Mouse (Mus musculus): ENCODE measurements around the gene Rrp15. TPM values are rescaled to one million over a fixed set of nuclear protein-coding genes. Genes with fewer than 3 reads are reported as not detected.

Gene Rrp15
- polyA plus RNA-seq, 1 experiment from 2014 or later = 56.4 TPM

DNA sequence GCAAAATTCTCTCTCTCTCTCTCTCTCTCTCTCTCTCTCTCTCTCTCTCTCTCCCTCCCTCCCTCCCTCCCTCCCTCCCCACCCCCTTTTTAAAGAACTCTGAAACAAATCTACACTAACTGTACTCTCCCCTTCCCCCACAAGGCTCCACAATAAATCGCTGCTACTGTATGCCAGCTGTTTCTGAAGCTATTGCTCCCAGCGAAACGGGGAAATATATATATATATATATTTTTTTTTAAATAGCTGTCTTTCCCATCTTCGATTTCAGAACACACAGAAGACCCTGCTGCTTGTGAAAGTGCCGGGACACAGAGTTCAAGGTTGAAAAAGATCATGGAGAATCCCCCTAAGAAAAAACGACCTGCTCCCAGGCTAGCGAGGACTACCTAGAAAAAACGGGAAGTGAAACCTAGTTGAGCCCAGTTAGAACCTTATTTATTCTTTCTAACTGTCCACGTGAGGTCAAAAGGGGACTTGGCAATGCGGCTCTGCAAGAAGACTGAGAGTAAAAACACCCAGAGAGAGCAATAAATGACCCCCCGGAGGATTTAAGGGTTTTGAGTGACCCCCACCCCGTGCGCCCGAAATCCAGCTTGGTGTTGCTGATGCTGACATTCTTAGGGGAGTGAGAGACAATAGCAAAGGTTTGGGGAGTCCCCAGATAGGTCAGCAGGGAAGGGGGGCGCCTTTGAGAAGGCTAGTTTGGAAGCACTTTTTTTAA, 45.7 kb downstream of the Rrp15 start:
- Histone ChIP-seq H3K36me3 (ENCODE audit: control insufficient read depth, insufficient read depth, low read length) (0 out of 2 replicates have a peak, but pooled peaks cover 5% of the 10 kb centered on the region), H3K27ac (ENCODE audit: low read length) (peak overlapping the region; percentile 97), H3K4me2 (ENCODE audit: low read depth, low read length) (peak overlapping the region; percentile 84), H3K9ac (ENCODE audit: low read length) (peak overlapping the region; percentile 94), H3K4me1 (replicated peaks; ENCODE audit: control insufficient read depth, insufficient read depth, low read length) (peaks cover 19% of the 10 kb centered on the region), H3K27me3 (ENCODE audit: control insufficient read depth, insufficient read depth, low read depth, low read length) (no peaks in the 10 kb centered on the region), H3K9me3 (ENCODE audit: control insufficient read depth, low read length) (no peaks in the 10 kb centered on the region), H3K4me3 (ENCODE audit: low read length) (peak overlapping the region; percentile 80)
- ATAC-seq (ENCODE audit: low read depth) = no peak
- 0% methylated on average over 15 of the region's 15 CpGs for WGBS

DNA sequence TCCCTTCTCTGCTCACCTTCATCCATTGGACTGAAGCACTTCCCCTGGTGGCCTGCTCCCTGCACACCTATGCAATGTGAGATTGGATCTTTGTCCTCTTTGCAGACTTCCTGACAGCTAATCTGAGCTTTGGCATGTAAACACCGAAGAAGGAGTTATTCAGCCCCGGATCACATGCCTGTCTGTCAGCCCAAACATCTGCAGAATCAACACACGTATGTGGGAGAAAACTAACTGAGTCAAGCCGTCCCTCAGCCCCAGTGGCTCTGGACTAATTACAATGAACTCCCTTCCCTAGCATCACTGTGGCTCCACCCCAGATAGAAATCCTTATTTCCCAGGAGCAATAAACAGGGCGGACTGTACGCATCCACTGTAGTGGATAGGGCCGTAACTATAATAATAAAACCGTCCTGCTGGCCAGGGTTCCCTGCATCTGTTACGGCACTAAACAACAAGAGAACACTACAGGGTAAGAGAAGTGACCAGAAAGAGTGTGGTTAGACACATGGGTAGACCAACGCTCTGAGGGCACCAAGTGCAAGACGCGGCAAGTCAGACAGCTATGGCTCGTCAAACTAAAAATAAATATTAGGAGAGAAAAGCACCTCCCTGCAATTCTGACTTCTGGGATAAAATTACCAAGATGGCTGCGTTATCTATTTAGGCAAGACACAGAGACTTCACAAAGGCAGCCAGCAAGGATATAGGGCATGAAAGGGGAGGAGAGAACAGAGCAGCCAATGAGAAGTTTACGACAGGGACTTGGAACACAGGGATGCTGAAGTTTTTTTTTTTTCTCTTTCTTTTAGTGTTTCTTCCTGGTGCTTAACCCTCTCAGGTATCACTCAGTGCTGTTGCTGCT, 46.5 kb downstream of the Rrp15 start:
- peak; percentile 49 for ATAC-seq (ENCODE audit: low read depth)
- no peaks in the 10 kb centered on the region for H3K27me3 ChIP-seq (ENCODE audit: control insufficient read depth, insufficient read depth, low read depth, low read length)
- peak overlapping the region; percentile 84 for H3K4me2 ChIP-seq (ENCODE audit: low read depth, low read length)
- peak overlapping the region; percentile 94 for H3K9ac ChIP-seq (ENCODE audit: low read length)
- H3K4me1 ChIP-seq (replicated peaks; ENCODE audit: control insufficient read depth, insufficient read depth, low read length) = peaks cover 19% of the 10 kb centered on the region
- no peaks in the 10 kb centered on the region for H3K9me3 ChIP-seq (ENCODE audit: control insufficient read depth, low read length)
- 0 out of 2 replicates have a peak, but pooled peaks cover 5% of the 10 kb centered on the region for H3K36me3 ChIP-seq (ENCODE audit: control insufficient read depth, insufficient read depth, low read length)
- peak overlapping the region; percentile 97 for H3K27ac ChIP-seq (ENCODE audit: low read length)
- 4% methylated on average over 15 of the region's 15 CpGs for WGBS
- H3K4me3 ChIP-seq (ENCODE audit: low read length) = peak overlapping the region; percentile 80

DNA sequence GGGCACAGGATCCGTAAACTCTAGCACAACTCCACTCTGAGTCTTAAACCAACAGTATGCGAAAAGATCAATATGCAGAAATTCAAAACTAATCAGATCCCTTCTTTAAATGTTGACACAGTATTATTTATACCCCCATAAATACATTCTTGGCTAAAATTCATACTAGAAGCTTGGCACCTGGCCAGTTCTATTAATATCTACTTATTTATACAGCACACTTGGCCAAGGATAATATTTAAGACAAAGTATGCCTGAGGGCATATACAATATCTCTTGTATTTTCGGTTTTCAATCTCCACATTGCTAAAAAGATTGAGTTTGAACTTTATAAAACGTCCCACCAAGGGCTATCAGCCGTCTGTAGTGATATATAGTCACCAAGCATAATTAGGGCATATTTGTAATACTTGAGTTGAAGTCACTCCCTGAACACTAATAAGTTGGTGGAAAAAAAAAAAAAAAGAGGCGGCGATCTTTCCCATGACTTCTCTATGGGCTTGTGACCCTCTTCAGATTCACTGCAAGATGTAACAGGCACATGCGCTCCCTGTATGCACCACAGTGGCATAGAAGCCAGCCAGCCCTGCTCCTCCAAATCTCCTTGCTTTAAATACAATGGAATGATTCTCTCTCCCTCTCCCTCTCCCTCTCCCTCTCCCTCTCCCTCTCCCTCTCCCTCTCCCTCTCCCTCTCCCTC, 47.8 kb downstream of the Rrp15 start:
- Histone ChIP-seq H3K9me3 (ENCODE audit: control insufficient read depth, low read length) (no peaks in the 10 kb centered on the region), H3K4me1 (replicated peaks; ENCODE audit: control insufficient read depth, insufficient read depth, low read length) (peaks cover 19% of the 10 kb centered on the region), H3K4me3 (ENCODE audit: low read length) (peak overlapping the region; percentile 80), H3K36me3 (ENCODE audit: control insufficient read depth, insufficient read depth, low read length) (peaks cover 2% of the 10 kb centered on the region; the same call in 1 of the 2 replicates), H3K27ac (ENCODE audit: low read length) (peak overlapping the region; percentile 48; the same call in 1 of the 2 replicates), H3K27me3 (ENCODE audit: control insufficient read depth, insufficient read depth, low read depth, low read length) (no peaks in the 10 kb centered on the region), H3K9ac (ENCODE audit: low read length) (no peak overlapping the region; the same call in 1 of the 2 replicates), H3K4me2 (ENCODE audit: low read depth, low read length) (peak overlapping the region; percentile 84)
- 8% methylated on average over 8 of the region's 8 CpGs for WGBS
- ATAC-seq (ENCODE audit: low read depth) = no peak

DNA sequence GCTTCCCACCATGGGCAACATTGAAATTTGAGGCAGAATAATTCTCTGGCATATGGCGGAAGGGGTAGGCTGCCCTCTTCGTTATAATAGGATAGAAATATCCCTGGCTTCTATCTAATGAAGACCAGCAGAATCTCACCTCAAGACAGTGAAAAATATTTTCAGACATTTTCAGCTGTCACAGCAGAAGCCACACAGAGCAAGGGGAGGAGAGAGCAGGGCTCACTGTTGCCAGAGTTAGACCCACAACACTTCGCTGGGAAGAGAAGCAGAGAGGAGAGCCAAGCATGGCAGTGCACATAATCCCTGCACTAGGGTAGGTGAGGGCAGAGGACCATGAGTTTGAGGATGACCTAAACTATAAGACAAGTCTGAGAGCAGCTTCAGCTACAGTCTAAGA, 48.7 kb downstream of the Rrp15 start:
- 73% methylated on average over 3 of the region's 3 CpGs for WGBS
- Histone ChIP-seq H3K4me3 (ENCODE audit: low read length) (peak overlapping the region; percentile 14; the same call in 1 of the 2 replicates), H3K9ac (ENCODE audit: low read length) (0 out of 2 replicates have a peak overlapping the region, but pooled peaks have one; percentile 42), H3K4me2 (ENCODE audit: low read depth, low read length) (peak overlapping the region; percentile 39), H3K9me3 (ENCODE audit: control insufficient read depth, low read length) (no peaks in the 10 kb centered on the region), H3K4me1 (replicated peaks; ENCODE audit: control insufficient read depth, insufficient read depth, low read length) (peaks cover 24% of the 10 kb centered on the region), H3K36me3 (ENCODE audit: control insufficient read depth, insufficient read depth, low read length) (peaks cover 2% of the 10 kb centered on the region; the same call in 1 of the 2 replicates), H3K27ac (ENCODE audit: low read length) (peak overlapping the region; percentile 38; the same call in 1 of the 2 replicates), H3K27me3 (ENCODE audit: control insufficient read depth, insufficient read depth, low read depth, low read length) (no peaks in the 10 kb centered on the region)
- ATAC-seq (ENCODE audit: low read depth) = no peak

DNA sequence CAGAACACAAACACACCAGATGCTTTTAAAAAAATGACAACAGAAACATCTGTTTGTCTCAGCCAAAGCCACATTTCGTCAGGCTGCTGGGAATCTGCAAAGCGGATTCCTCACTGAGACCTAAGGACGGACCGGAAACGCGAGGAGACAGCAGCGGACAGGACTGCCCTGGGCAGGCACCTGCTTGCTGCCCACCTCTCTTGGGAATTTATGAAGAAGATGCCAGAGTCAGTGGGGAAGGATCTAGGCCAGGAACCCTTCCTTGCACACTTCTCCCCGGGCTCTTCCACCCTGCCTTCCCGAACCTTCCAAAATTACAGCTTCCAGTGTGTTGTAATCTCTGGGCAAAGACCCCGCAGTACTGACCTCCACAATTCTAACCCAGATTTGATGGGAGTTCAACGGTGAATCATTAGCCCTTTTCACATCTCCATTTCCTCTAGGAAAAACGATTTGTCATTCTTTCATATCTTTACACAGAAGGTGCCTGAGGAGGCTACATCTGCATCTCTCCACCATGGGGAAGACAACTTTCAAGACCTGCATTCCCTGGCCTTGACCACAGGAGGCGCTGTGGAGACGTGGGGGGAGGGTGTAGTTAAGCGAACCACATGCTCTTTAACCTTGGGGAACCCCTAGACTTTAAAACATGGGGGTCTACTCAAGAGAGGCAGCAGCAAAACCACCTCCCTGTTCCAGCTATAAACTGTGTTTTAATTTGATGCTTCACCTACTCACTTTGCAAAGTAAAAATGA, 50.4 kb downstream of the Rrp15 start:
- 76% methylated on average over 15 of the region's 15 CpGs for WGBS
- ATAC-seq (ENCODE audit: low read depth) = no peak
- H3K4me3 ChIP-seq (ENCODE audit: low read length) = no peak overlapping the region

DNA sequence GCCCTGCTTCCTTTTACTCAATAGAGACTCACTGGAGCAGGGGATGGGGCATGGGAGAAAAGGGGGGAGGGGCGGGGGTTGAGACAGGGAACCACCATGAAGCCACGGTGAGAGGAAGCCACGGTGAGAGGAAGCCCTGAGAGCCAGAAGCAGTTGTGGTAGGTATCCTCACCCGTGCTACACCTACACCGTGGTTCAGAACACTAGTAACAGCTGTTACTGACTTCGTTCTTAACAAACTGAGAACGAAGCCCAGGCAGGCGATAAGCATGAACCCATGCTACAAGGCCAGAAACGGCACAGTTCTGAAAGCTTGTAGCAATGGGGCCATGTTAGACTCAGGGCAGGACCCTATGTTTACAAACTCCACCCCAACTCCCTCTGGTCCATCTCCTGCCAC, 52.9 kb downstream of the Rrp15 start:
- Histone ChIP-seq H3K9me3 (ENCODE audit: control insufficient read depth, low read length) (no peaks in the 10 kb centered on the region), H3K9ac (ENCODE audit: low read length) (no peak overlapping the region), H3K4me3 (ENCODE audit: low read length) (no peak overlapping the region), H3K27me3 (ENCODE audit: control insufficient read depth, insufficient read depth, low read depth, low read length) (no peaks in the 10 kb centered on the region), H3K36me3 (ENCODE audit: control insufficient read depth, insufficient read depth, low read length) (peaks cover 2% of the 10 kb centered on the region; the same call in 1 of the 2 replicates), H3K4me1 (replicated peaks; ENCODE audit: control insufficient read depth, insufficient read depth, low read length) (peaks cover 25% of the 10 kb centered on the region), H3K27ac (ENCODE audit: low read length) (peak overlapping the region; percentile 57; the same call in 1 of the 2 replicates), H3K4me2 (ENCODE audit: low read depth, low read length) (no peak overlapping the region)
- no peak for ATAC-seq (ENCODE audit: low read depth)
- WGBS = 73% methylated on average over 9 of the region's 9 CpGs

More for the DNA sequence above, 50.4 kb downstream of the Rrp15 start:
- Histone ChIP-seq H3K4me1 (replicated peaks; ENCODE audit: control insufficient read depth, insufficient read depth, low read length) (peaks cover 29% of the 10 kb centered on the region), H3K9ac (ENCODE audit: low read length) (no peak overlapping the region), H3K9me3 (ENCODE audit: control insufficient read depth, low read length) (no peaks in the 10 kb centered on the region), H3K36me3 (ENCODE audit: control insufficient read depth, insufficient read depth, low read length) (peaks cover 2% of the 10 kb centered on the region; the same call in 1 of the 2 replicates), H3K27ac (ENCODE audit: low read length) (no peak overlapping the region), H3K27me3 (ENCODE audit: control insufficient read depth, insufficient read depth, low read depth, low read length) (no peaks in the 10 kb centered on the region), H3K4me2 (ENCODE audit: low read depth, low read length) (no peak overlapping the region)

DNA sequence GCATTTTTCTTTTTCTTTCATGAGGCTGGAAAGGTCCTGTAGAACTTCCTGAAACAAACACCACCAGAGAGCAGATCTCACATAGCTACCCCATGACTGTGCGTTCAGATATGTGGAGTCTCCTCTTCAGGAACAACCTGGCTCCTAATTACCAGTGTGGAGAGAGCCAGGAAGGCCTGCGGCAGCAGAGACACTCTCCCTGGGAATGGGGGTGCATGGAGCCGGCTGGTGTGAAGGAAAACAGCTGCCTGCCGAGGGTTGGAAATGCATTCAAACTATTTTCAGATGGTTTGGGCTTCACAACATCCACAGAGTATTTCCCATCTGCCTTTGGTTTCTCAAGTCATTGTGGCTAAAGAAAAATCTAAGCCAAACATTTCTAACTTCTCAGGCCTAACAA, 53.8 kb downstream of the Rrp15 start:
- H3K27ac ChIP-seq (ENCODE audit: low read length) = peak overlapping the region; percentile 57; the same call in 1 of the 2 replicates
- peak; percentile 50 for ATAC-seq (ENCODE audit: low read depth)

DNA sequence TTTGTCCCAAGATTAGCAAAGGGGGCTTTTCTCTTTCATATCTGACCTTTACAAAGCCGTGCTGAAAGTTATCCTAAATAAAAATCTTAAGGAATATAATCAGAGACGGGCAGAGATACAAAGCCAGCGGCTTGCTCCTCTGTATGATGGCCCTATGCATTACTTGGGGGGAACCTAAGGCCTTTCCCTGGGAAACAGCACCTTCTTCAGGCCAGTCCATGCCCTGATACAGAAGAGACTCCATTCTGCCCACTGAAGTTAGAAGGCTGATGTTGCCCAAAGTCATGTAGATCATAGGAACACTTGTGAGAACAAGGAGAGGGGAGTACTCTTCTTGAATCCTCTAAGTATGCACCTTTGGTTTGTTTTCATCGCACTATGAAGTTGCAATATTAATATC, 56.8 kb downstream of the Rrp15 start:
- H3K4me1 ChIP-seq (replicated peaks; ENCODE audit: control insufficient read depth, insufficient read depth, low read length) = peaks cover 22% of the 10 kb centered on the region
- no peak for ATAC-seq (ENCODE audit: low read depth)
- WGBS = 71% methylated on average over 4 of the region's 4 CpGs

More for the DNA sequence above, 53.8 kb downstream of the Rrp15 start:
- 33% methylated on average over 4 of the region's 4 CpGs for WGBS
- Histone ChIP-seq H3K4me1 (replicated peaks; ENCODE audit: control insufficient read depth, insufficient read depth, low read length) (peaks cover 22% of the 10 kb centered on the region), H3K9me3 (ENCODE audit: control insufficient read depth, low read length) (no peaks in the 10 kb centered on the region), H3K36me3 (ENCODE audit: control insufficient read depth, insufficient read depth, low read length) (peaks cover 2% of the 10 kb centered on the region; the same call in 1 of the 2 replicates), H3K4me2 (ENCODE audit: low read depth, low read length) (no peak overlapping the region), H3K9ac (ENCODE audit: low read length) (no peak overlapping the region), H3K27me3 (ENCODE audit: control insufficient read depth, insufficient read depth, low read depth, low read length) (no peaks in the 10 kb centered on the region), H3K4me3 (ENCODE audit: low read length) (no peak overlapping the region)

More for the DNA sequence above, 56.8 kb downstream of the Rrp15 start:
- H3K36me3 ChIP-seq (ENCODE audit: control insufficient read depth, insufficient read depth, low read length) = peaks cover 2% of the 10 kb centered on the region; the same call in 1 of the 2 replicates
- H3K4me2 ChIP-seq (ENCODE audit: low read depth, low read length) = no peak overlapping the region
- no peak overlapping the region for H3K4me3 ChIP-seq (ENCODE audit: low read length)
- H3K9ac ChIP-seq (ENCODE audit: low read length) = no peak overlapping the region
- H3K27me3 ChIP-seq (ENCODE audit: control insufficient read depth, insufficient read depth, low read depth, low read length) = no peaks in the 10 kb centered on the region
- H3K27ac ChIP-seq (ENCODE audit: low read length) = no peak overlapping the region
- no peaks in the 10 kb centered on the region for H3K9me3 ChIP-seq (ENCODE audit: control insufficient read depth, low read length)
